Mouse (Mus musculus): Measurements from ENCODE around the gene Tmed10. TPM values are rescaled to one million over a fixed set of nuclear protein-coding genes. Genes with fewer than 3 reads are reported as not detected.

Tmed10 gene
- polyA plus RNA-seq (2014; fragmentation: Nextera tagmentation; extraction: Ambion mirVana) = 333 and 344 TPM in 2 replicates

DNA sequence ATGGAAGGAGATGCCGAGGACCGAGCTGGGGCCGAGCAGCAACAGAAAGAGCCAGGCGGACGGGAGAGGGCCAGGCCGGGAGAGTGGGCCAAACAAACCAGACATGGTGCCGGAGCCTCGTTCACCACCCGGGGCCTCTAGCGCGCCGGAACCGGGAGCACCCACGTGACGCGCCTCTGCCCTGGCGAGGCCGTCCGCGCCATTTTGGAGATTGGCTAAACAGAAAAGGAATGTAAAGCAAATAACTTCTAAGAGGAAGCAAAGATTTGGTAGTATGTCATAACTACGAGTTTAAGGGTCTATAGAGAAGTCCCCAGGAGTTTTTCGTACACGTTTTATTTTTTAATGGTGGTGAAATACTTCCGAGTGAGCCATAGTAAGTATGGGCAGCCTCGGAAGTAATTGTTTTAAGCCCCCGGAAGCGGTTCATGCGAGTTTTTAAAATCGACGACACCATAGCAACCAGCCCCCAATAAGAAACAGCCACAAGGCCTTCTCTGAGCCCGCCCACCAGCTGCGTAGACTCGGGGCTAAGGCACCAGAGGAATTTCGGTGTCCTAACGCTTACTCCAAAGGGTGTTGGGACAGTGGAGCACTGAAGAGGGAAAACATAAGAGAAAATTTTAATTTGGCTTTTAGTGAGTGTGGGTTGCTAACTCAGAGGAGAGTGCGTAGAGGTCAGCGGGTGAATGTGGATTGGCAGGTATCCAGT is at the start of gene Tmed10:
Gene Tmed10 (minus strand): TSS at position 287 of the 712 bp plus-strand sequence.
- Histone ChIP-seq H3K4me2 (peak within 1 kb of the TSS; percentile 85), H3K4me1 (ENCODE audit: insufficient read depth) (0 out of 2 replicates have a peak, but pooled peaks cover 8% of the 10 kb centered on the region), H3K4me3 (ENCODE audit: low read depth, low read length) (peak within 1 kb of the TSS; percentile 90), H3K27ac (ENCODE audit: low read depth) (peak within 1 kb of the TSS; percentile 88), H3K9ac (peak within 1 kb of the TSS; percentile 93), H3K27me3 (ENCODE audit: insufficient read depth, low read length) (no peaks in the 10 kb centered on the region), H3K9me3 (ENCODE audit: low read depth, low read length) (no peaks in the 10 kb centered on the region), H3K36me3 (ENCODE audit: insufficient read depth) (0 out of 2 replicates have a peak, but pooled peaks cover 2% of the 10 kb centered on the region)
- WGBS = under 1% methylated on average over 35 of the region's 37 CpGs
- ATAC-seq (ENCODE audit: insufficient read depth) = peak; percentile 95
- no peak for TF ChIP-seq CTCF (IDR thresholded peaks at IDR 0.05; ENCODE audit: low read depth)
- DNase-seq = peak; percentile 97

DNA sequence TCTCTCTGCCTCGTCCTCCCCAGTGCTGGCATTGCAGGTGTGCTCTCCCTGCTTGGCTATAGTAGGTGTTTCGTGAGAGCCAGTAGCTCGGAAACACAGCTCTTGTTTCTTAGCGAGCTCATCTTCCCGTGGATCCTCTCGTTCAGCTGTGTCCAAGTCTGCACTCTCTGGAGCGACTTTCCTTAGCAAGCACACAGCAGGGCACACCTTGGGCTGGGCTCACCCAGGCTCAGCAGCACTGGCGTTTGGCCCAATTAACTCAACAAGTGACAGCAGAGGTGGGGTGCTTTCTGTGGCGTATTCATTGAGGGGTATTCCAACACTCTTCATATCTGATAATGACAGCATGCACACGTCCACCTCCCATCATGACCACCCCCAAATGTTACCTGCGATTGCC is 48.6 kb upstream of the Tmed10 start:
- no peak overlapping the region for H3K9ac ChIP-seq
- H3K4me3 ChIP-seq (ENCODE audit: low read depth, low read length) = no peak overlapping the region
- H3K9me3 ChIP-seq (ENCODE audit: low read depth, low read length) = no peaks in the 10 kb centered on the region
- TF ChIP-seq CTCF (IDR thresholded peaks at IDR 0.05; ENCODE audit: low read depth) = no peak
- 78% methylated on average over 11 of the region's 11 CpGs for WGBS
- no peak overlapping the region for H3K4me2 ChIP-seq
- DNase-seq (no peak), ATAC-seq (ENCODE audit: insufficient read depth) (no peak)
- no peaks in the 10 kb centered on the region for H3K4me1 ChIP-seq (ENCODE audit: insufficient read depth)
- H3K36me3 ChIP-seq (ENCODE audit: insufficient read depth) = no peaks in the 10 kb centered on the region
- H3K27me3 ChIP-seq (ENCODE audit: insufficient read depth, low read length) = no peaks in the 10 kb centered on the region
- no peak overlapping the region for H3K27ac ChIP-seq (ENCODE audit: low read depth)

DNA sequence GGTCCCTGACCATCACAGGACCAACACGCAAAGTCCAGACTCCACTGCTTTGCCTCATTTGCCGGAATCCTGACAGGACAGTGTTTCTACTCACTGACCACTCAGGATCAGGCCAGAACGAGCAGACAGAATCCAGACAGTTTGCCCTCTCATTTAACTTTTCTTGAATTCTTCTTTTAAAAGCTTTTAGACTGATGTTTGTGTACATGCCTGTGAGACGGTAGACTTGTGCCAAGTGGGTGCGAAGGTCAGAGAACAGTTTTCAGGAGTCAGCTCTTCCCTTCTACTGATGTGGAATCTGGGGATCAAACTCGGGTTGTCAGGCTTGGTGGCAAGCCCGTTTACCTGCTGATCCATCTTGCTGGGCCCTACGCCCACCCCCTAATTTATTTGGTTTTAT is 47.9 kb upstream of the Tmed10 start:
- ATAC-seq (ENCODE audit: insufficient read depth) (no peak), DNase-seq (no peak)
- no peak overlapping the region for H3K4me3 ChIP-seq (ENCODE audit: low read depth, low read length)
- H3K4me1 ChIP-seq (ENCODE audit: insufficient read depth) = no peaks in the 10 kb centered on the region
- H3K9me3 ChIP-seq (ENCODE audit: low read depth, low read length) = no peaks in the 10 kb centered on the region
- H3K4me2 ChIP-seq = no peak overlapping the region
- WGBS = 63% methylated on average over 8 of the region's 8 CpGs
- H3K27me3 ChIP-seq (ENCODE audit: insufficient read depth, low read length) = no peaks in the 10 kb centered on the region
- no peak for TF ChIP-seq CTCF (IDR thresholded peaks at IDR 0.05; ENCODE audit: low read depth)
- no peak overlapping the region for H3K9ac ChIP-seq
- H3K27ac ChIP-seq (ENCODE audit: low read depth) = no peak overlapping the region
- no peaks in the 10 kb centered on the region for H3K36me3 ChIP-seq (ENCODE audit: insufficient read depth)

DNA sequence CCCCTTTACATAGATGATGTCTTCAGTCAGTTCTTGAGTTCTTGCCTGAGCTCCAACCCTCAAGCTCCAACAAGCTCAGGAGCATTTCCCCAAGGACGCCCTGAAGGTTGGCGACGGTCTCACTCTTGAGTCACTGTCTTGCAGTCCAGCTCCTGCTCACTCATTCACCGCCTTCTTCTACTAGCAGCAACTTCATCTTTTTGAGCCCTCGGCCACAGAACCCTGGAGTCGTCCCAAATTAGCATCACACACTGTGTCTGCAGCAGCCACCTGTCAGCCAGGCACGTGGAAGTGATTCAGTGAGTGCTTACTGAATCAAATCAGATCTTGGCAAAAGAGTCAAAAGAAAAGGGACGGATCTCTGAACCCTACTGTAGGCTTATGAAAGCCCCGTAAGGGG is 46.3 kb upstream of the Tmed10 start:
- Histone ChIP-seq H3K36me3 (ENCODE audit: insufficient read depth) (no peaks in the 10 kb centered on the region), H3K27ac (ENCODE audit: low read depth) (no peak overlapping the region), H3K4me1 (ENCODE audit: insufficient read depth) (no peaks in the 10 kb centered on the region), H3K27me3 (ENCODE audit: insufficient read depth, low read length) (no peaks in the 10 kb centered on the region), H3K9me3 (ENCODE audit: low read depth, low read length) (no peaks in the 10 kb centered on the region), H3K4me3 (ENCODE audit: low read depth, low read length) (no peak overlapping the region), H3K9ac (no peak overlapping the region), H3K4me2 (no peak overlapping the region)
- TF ChIP-seq CTCF (IDR thresholded peaks at IDR 0.05; ENCODE audit: low read depth) = no peak
- ATAC-seq (ENCODE audit: insufficient read depth) (no peak), DNase-seq (no peak)
- 58% methylated on average over 9 of the region's 9 CpGs for WGBS

DNA sequence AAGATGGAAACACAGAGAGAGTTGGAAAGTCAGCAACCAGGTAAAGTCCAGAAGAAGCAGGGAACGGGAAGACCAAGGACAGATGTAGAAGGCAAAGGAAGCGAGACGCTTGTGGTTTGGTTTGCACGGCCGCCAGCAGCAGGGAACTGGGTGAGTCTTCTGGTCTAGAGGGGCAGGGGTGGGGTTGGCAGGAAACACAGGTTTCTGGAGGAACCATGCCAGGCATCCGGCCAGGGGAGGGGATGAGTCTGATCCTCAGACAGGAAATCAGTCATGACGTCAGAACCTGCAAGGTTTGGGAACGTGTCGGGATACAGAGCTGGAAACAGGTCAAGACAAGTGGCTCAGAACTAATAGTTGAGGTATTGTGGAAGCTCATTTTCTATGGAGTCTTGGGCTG is 43.2 kb upstream of the Tmed10 start:
- TF ChIP-seq CTCF (IDR thresholded peaks at IDR 0.05; ENCODE audit: low read depth) = no peak
- Histone ChIP-seq H3K27me3 (ENCODE audit: insufficient read depth, low read length) (no peaks in the 10 kb centered on the region), H3K9me3 (ENCODE audit: low read depth, low read length) (no peaks in the 10 kb centered on the region), H3K4me1 (ENCODE audit: insufficient read depth) (no peaks in the 10 kb centered on the region), H3K9ac (no peak overlapping the region), H3K4me2 (no peak overlapping the region), H3K27ac (ENCODE audit: low read depth) (no peak overlapping the region), H3K4me3 (ENCODE audit: low read depth, low read length) (no peak overlapping the region), H3K36me3 (ENCODE audit: insufficient read depth) (no peaks in the 10 kb centered on the region)
- WGBS = 70% methylated on average over 9 of the region's 9 CpGs
- ATAC-seq (ENCODE audit: insufficient read depth) (no peak), DNase-seq (peak; percentile 44)

DNA sequence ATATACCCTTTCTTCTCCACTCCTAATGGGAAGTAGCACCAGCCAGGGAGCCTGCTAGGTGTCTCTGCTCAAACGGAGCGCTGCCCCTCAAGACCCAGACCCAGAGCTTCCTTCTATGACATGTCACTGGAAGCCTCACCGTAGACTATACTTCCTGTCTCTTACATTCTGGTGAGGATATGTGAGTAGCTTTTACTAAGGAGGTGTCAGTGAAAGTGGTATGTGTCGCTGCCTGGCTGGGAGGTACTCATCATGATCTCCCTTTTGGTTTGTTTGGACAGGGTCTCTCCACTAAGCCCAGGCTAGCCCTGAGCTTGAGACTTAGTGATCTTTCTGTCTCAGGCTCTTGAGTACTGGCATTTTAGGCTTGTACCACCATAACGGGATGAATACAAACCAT is 41.7 kb upstream of the Tmed10 start:
- H3K27me3 ChIP-seq (ENCODE audit: insufficient read depth, low read length) = no peaks in the 10 kb centered on the region
- no peak overlapping the region for H3K9ac ChIP-seq
- H3K4me2 ChIP-seq = no peak overlapping the region
- no peak overlapping the region for H3K27ac ChIP-seq (ENCODE audit: low read depth)
- H3K4me3 ChIP-seq (ENCODE audit: low read depth, low read length) = no peak overlapping the region
- H3K36me3 ChIP-seq (ENCODE audit: insufficient read depth) = no peaks in the 10 kb centered on the region
- no peak for DNase-seq
- no peaks in the 10 kb centered on the region for H3K4me1 ChIP-seq (ENCODE audit: insufficient read depth)
- WGBS = 65% methylated on average over 5 of the region's 5 CpGs
- H3K9me3 ChIP-seq (ENCODE audit: low read depth, low read length) = 0 out of 2 replicates have a peak, but pooled peaks cover 4% of the 10 kb centered on the region
- ATAC-seq (ENCODE audit: insufficient read depth) = no peak
- no peak for TF ChIP-seq CTCF (IDR thresholded peaks at IDR 0.05; ENCODE audit: low read depth)

DNA sequence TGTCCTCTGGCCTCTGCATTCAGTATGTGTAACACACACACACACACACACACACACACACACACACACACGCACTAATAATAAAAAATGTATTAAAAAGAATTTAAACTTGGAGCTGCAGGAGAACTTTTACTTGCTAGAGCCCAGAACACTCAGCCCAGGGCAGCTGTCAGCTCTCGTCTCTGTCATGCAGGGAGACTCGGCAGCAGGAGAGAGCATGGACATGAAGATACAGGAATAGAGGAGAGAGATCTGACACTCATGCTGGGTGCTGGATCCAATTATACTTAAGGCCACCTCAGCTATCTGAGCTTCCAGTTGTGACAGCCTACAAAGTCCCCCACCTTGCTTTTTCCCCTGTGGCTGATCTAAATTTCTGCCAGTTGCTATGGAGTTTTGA is 41.2 kb upstream of the Tmed10 start:
- H3K27me3 ChIP-seq (ENCODE audit: insufficient read depth, low read length) = no peaks in the 10 kb centered on the region
- H3K4me3 ChIP-seq (ENCODE audit: low read depth, low read length) = no peak overlapping the region
- no peak for TF ChIP-seq CTCF (IDR thresholded peaks at IDR 0.05; ENCODE audit: low read depth)

More for the DNA sequence above, 41.2 kb upstream of the Tmed10 start:
- no peak for ATAC-seq (ENCODE audit: insufficient read depth)
- Histone ChIP-seq H3K9me3 (ENCODE audit: low read depth, low read length) (0 out of 2 replicates have a peak, but pooled peaks cover 4% of the 10 kb centered on the region), H3K4me2 (no peak overlapping the region), H3K4me1 (ENCODE audit: insufficient read depth) (no peaks in the 10 kb centered on the region), H3K36me3 (ENCODE audit: insufficient read depth) (no peaks in the 10 kb centered on the region), H3K9ac (no peak overlapping the region), H3K27ac (ENCODE audit: low read depth) (no peak overlapping the region)
- 67% methylated on average over 3 of the region's 3 CpGs for WGBS
- no peak for DNase-seq

Measured in lung, embryonic 14.5 days (tissue).